ENCODE assay signal across 8 mouse cellular contexts in genomic region chr4:105070982-105071381, GRCm38 (mm10). TPM values are rescaled to one million over a fixed set of nuclear protein-coding genes. Genes with fewer than 3 reads are reported as not detected.
DNase-seq lines count a peak whose midpoint lies in the region; ATAC-seq and TF ChIP-seq lines count a peak whose summit lies in the region.
"Had no signal": no experiment of that assay in that cellular context is flagged by ENCODE, and none has a peak within 500 bp of the region (broad histone marks: within the 10 kb centered on the region; RNA-seq: fewer than 3 reads in every experiment).

No protein-coding gene starts in this region.

- TF ChIP-seq CTCF in bone marrow macrophage, adult 2 months (IDR thresholded peaks at IDR 0.05; ENCODE audit: low read depth, low read length), result peak; percentile 61

- TF ChIP-seq POLR2A in bone marrow macrophage, adult 2 months (IDR thresholded peaks at IDR 0.05; ENCODE audit: borderline replicate concordance, low read depth, low read length), result no peak

- no peaks in the 10 kb centered on the region for H3K36me3 ChIP-seq in hindbrain, embryonic 15.5 days
- H3K36me3 ChIP-seq in stomach, embryonic 14.5 days (ENCODE audit: control insufficient read depth, insufficient read depth, low read length), result no peaks in the 10 kb centered on the region

- no peak overlapping the region for H3K4me3 ChIP-seq in bone marrow macrophage, adult 2 months (ENCODE audit: insufficient read depth, low read length)
- no peak overlapping the region for H3K4me3 ChIP-seq in hindbrain, embryonic 15.5 days
- no peak overlapping the region for H3K4me3 ChIP-seq in stomach, embryonic 14.5 days (ENCODE audit: low read depth, low read length)

- no peaks in the 10 kb centered on the region for H3K27me3 ChIP-seq in hindbrain, embryonic 15.5 days
- no peaks in the 10 kb centered on the region for H3K27me3 ChIP-seq in stomach, embryonic 14.5 days (ENCODE audit: control insufficient read depth, insufficient read depth, low read length)

- H3K27ac ChIP-seq in bone marrow macrophage, adult 2 months (ENCODE audit: insufficient read depth, low read depth, low read length), result no peak overlapping the region
- no peak overlapping the region for H3K27ac ChIP-seq in hindbrain, embryonic 15.5 days (replicated peaks)
- H3K27ac ChIP-seq in stomach, embryonic 14.5 days (ENCODE audit: low read length), result no peak overlapping the region
- H3K27ac ChIP-seq: macrophage had no signal

- no peaks in the 10 kb centered on the region for H3K9me3 ChIP-seq in hindbrain, embryonic 15.5 days
- no peaks in the 10 kb centered on the region for H3K9me3 ChIP-seq in stomach, embryonic 14.5 days (ENCODE audit: control insufficient read depth, low read depth, low read length)

- no peak overlapping the region for H3K4me2 ChIP-seq in hindbrain, embryonic 15.5 days
- no peak overlapping the region for H3K4me2 ChIP-seq in stomach, embryonic 14.5 days (replicated peaks; ENCODE audit: low read depth, low read length)

- H3K9ac ChIP-seq in hindbrain, embryonic 15.5 days, result no peak overlapping the region
- no peak overlapping the region for H3K9ac ChIP-seq in stomach, embryonic 14.5 days (replicated peaks; ENCODE audit: low read depth, low read length)

- peaks cover 2% of the 10 kb centered on the region; the same call in 1 of the 2 replicates for H3K4me1 ChIP-seq in bone marrow macrophage, adult 2 months (ENCODE audit: control insufficient read depth, insufficient read depth, low read length)
- no peaks in the 10 kb centered on the region for H3K4me1 ChIP-seq in hindbrain, embryonic 15.5 days (replicated peaks)
- H3K4me1 ChIP-seq in stomach, embryonic 14.5 days (ENCODE audit: control insufficient read depth, insufficient read depth, low read length), result no peaks in the 10 kb centered on the region

- DNase-seq in Muller cell, postnatal 12 days (ENCODE audit: inconsistent ontology term), result peak; percentile 68
- peak; percentile 72 for DNase-seq in forelimb bud, embryonic 11.5 days (ENCODE audit: low read depth, low spot score)
- DNase-seq in layer of hippocampus, postnatal 14 days (ENCODE audit: low spot score in 2 of 2), result peak; percentile 29 to 37

- ATAC-seq in hindbrain, embryonic 15.5 days (ENCODE audit: low FRiP score, low read depth), result peak; percentile 38; the same call in 1 of the 2 replicates
- peak; percentile 52; the same call in 1 of the 2 replicates for ATAC-seq in megakaryocyte-erythroid progenitor cell, adult 5-6 weeks (replicated peaks; ENCODE audit: low FRiP score, low TSS enrichment, poor library complexity, severe bottlenecking)
- ATAC-seq in stomach, embryonic 14.5 days (ENCODE audit: insufficient number of reproducible peaks, insufficient read depth, low FRiP score, low read depth), result 0 out of 2 replicates have a peak, but pooled peaks have one; percentile 18

- 39% methylated on average over 3 of the region's 3 CpGs for WGBS in hindbrain, embryonic 15.5 days
- WGBS in stomach, embryonic 14.5 days, result 31% methylated on average over 3 of the region's 3 CpGs

RNA-seq across cellular contexts. Expression of gene Prkaa2, which starts 38.7 kb away (rescaled TPM):
- 0.09 TPM in 1 of 2 replicates, not detected in the other for polyA plus RNA-seq in bone marrow macrophage, adult 2 months (2012; ENCODE audit: insufficient read depth, insufficient read length, missing spikeins)
- polyA plus RNA-seq in hindbrain, embryonic 15.5 days (2015; fragmentation: Nextera tagmentation; extraction: Ambion mirVana), result 13.4 and 14.0 TPM in 2 replicates
- total RNA-seq in layer of hippocampus, postnatal 14 days (2021), result 10 to 100 TPM; 19.7 to 20.3 TPM
- 0.04 TPM in 1 of 2 replicates, not detected in the other for total RNA-seq in megakaryocyte-erythroid progenitor cell, adult 5-6 weeks (2014; fragmentation: Nextera tagmentation)
- not detected in 2 replicates for total RNA-seq in megakaryocyte-erythroid progenitor cell, adult 5-6 weeks (2017)
- 1.8 and 2.2 TPM in 2 replicates for polyA plus RNA-seq in stomach, embryonic 14.5 days (2014; fragmentation: Nextera tagmentation; extraction: Ambion mirVana)
